ENCODE assay signal across 25 mouse cellular contexts in genomic region chr16:30616281-30616680, GRCm38 (mm10).
"Had no signal": no experiment of that assay in that cellular context is flagged by ENCODE, and none has a peak within 500 bp of the region (broad histone marks: within the 10 kb centered on the region; RNA-seq: fewer than 3 reads in every experiment).

No protein-coding gene starts in this region.

- H3K9me3 ChIP-seq: heart, embryonic 13.5 days; heart, embryonic 15.5 days; hindbrain, embryonic 13.5 days; hindbrain, embryonic 15.5 days; limb, embryonic 13.5 days; limb, embryonic 15.5 days; liver, embryonic 12.5 days had no signal

- ATAC-seq: hindbrain, postnatal 0 days; intestine, embryonic 16.5 days; liver, embryonic 12.5 days had no signal

- H3K36me3 ChIP-seq: heart, embryonic 13.5 days; heart, embryonic 15.5 days; hindbrain, embryonic 13.5 days; hindbrain, embryonic 15.5 days; limb, embryonic 13.5 days; limb, embryonic 15.5 days; liver, embryonic 12.5 days had no signal

- H3K27me3 ChIP-seq: heart, embryonic 13.5 days; heart, embryonic 15.5 days; hindbrain, embryonic 13.5 days; hindbrain, embryonic 15.5 days; limb, embryonic 13.5 days; limb, embryonic 15.5 days had no signal

- H3K4me2 ChIP-seq: heart, embryonic 11.5 days; heart, embryonic 13.5 days; heart, embryonic 15.5 days; hindbrain, embryonic 13.5 days; hindbrain, embryonic 15.5 days; limb, embryonic 13.5 days; limb, embryonic 15.5 days; liver, embryonic 12.5 days had no signal

- H3K4me3 ChIP-seq: heart, adult 2 months; heart, embryonic 13.5 days; heart, embryonic 15.5 days; hindbrain, embryonic 13.5 days; hindbrain, embryonic 15.5 days; layer of hippocampus, adult 2 months; left cerebral cortex, adult 2 months; limb, embryonic 13.5 days; limb, embryonic 15.5 days; liver, embryonic 12.5 days had no signal

- H3K27ac ChIP-seq: heart, adult 2 months; heart, embryonic 13.5 days; heart, embryonic 15.5 days; hindbrain, embryonic 13.5 days; hindbrain, embryonic 15.5 days; hindbrain, postnatal 0 days; layer of hippocampus, adult 2 months; left cerebral cortex, adult 2 months; limb, embryonic 13.5 days; limb, embryonic 15.5 days; liver, embryonic 12.5 days; liver, embryonic 14.5 days had no signal

- H3K9ac ChIP-seq: heart, embryonic 13.5 days; heart, embryonic 15.5 days; hindbrain, embryonic 13.5 days; hindbrain, embryonic 15.5 days; limb, embryonic 13.5 days; limb, embryonic 15.5 days; liver, embryonic 12.5 days; liver, embryonic 14.5 days had no signal

- H3K4me1 ChIP-seq: heart, embryonic 13.5 days; heart, embryonic 15.5 days; hindbrain, embryonic 15.5 days; limb, embryonic 15.5 days; liver, embryonic 12.5 days had no signal

- DNase-seq: gastrocnemius, postnatal 14 days; gastrocnemius, postnatal 36 days; heart, adult 11 months; heart, adult 2 months; heart, postnatal 14 days; heart, postnatal 36 days; kidney, adult 11 months; kidney, adult 2 months; kidney, postnatal 10 days; kidney, postnatal 25 days; kidney, postnatal 4 days; left cerebral cortex, postnatal 4 days had no signal
